Mouse (Mus musculus) c-Kit-positive CD71-negative TER-119-negative erythroid progenitor cells, embryonic 14.5 days (primary cell): ENCODE results near the gene Icam1.
"Not testable (repeated sequence)": the region's sequence is repeated elsewhere in the genome, so short reads cannot be mapped to it uniquely, and the experiment has no call there.

ENCODE experiments used
- DNase-seq: peaks from one replicate; pipeline ENCODE4 v3.0.0-alpha.2; 2013; ENCODE audit warnings: low read depth

Gene Icam1

GRCm38 (mm10) chr9:20993165-20993898 lies 22.5 kb upstream of the Icam1 start:
- DNase-seq, result no peak

- DNase-seq, result no peak
Measured at GRCm38 (mm10) chr9:20995069-20995468, 20.7 kb upstream of the Icam1 start.

GRCm38 (mm10) chr9:20997065-20997464 lies 18.7 kb upstream of the Icam1 start:
- no peak for DNase-seq

GRCm38 (mm10) chr9:20998337-20998736 lies 17.4 kb upstream of the Icam1 start:
- not testable (repeated sequence) for DNase-seq

GRCm38 (mm10) chr9:21000811-21001210 lies 15.0 kb upstream of the Icam1 start:
- no peak for DNase-seq

GRCm38 (mm10) chr9:21001651-21002200 lies 14.1 kb upstream of the Icam1 start:
- DNase-seq, result no peak

GRCm38 (mm10) chr9:21002270-21002626 lies 13.5 kb upstream of the Icam1 start:
- DNase-seq, result no peak

GRCm38 (mm10) chr9:21002627-21003551 lies 12.9 kb upstream of the Icam1 start, which contains the start of gene Mrpl4:
TSS of gene Mrpl4 (plus strand) at chr9:21002738.
- peak; percentile 76 for DNase-seq

GRCm38 (mm10) chr9:21007313-21007952 lies 8.4 kb upstream of the Icam1 start:
- no peak for DNase-seq

- no peak for DNase-seq
Measured at GRCm38 (mm10) chr9:21008007-21008406, 7.8 kb upstream of the Icam1 start.

GRCm38 (mm10) chr9:21010362-21010761 lies 5.4 kb upstream of the Icam1 start:
- DNase-seq, result no peak

GRCm38 (mm10) chr9:21010939-21011541 lies 4.7 kb upstream of the Icam1 start:
- not testable (repeated sequence) for DNase-seq

- DNase-seq, result no peak
Measured at GRCm38 (mm10) chr9:21011846-21012312, 3.9 kb upstream of the Icam1 start.

- DNase-seq, result no peak
Measured at GRCm38 (mm10) chr9:21012368-21012767, 3.4 kb upstream of the Icam1 start.

- no peak for DNase-seq
Measured at GRCm38 (mm10) chr9:21014691-21015570, 854 bp upstream of the Icam1 start.

- DNase-seq, result no peak
Measured at GRCm38 (mm10) chr9:21016331-21017176, 769 bp downstream of the Icam1 start.

GRCm38 (mm10) chr9:21017177-21017575 lies 1.4 kb downstream of the Icam1 start:
- DNase-seq, result no peak

GRCm38 (mm10) chr9:21018600-21018999 lies 2.8 kb downstream of the Icam1 start:
- DNase-seq, result no peak

GRCm38 (mm10) chr9:21021363-21021762 lies 5.6 kb downstream of the Icam1 start:
- no peak for DNase-seq

GRCm38 (mm10) chr9:21022288-21022687 lies 6.5 kb downstream of the Icam1 start:
- DNase-seq, result no peak
